10 mouse cellular contexts compared by ENCODE assay signal in the genomic region with DNA sequence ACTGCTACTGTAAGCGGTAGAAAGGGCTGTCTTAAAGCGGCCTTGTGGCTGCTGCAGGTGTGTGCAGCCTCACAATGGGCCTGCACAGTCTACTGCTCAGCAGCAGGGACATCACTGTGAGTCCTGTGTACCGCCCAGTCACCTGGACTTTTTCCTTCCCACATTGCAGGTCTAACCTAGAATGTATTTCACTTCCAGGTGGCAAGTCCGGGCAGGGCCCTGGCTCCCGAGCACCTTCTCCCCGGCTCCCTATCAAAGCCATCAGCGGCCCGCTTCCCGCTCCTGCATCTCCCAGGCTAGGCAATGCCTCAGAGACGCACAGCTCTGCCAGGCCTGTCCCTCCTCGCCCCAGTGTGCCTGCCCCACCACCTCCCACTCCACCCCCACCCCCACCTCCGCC. TPM values are rescaled to one million over a fixed set of nuclear protein-coding genes. Genes with fewer than 3 reads are reported as not detected.
DNase-seq lines count a peak whose midpoint lies in the region; ATAC-seq lines count a peak whose summit lies in the region.
"Had no signal": no experiment of that assay in that cellular context is flagged by ENCODE, and none has a peak within 500 bp of the region (broad histone marks: within the 10 kb centered on the region; RNA-seq: fewer than 3 reads in every experiment).

No protein-coding gene starts in this region.

- no peak for DNase-seq in kidney, adult 8-10 months
- peak; percentile 29 for DNase-seq in R1 (ENCODE audit: low read depth, low spot score)
- DNase-seq in midbrain, embryonic 11.5 days (ENCODE audit: low spot score, missing footprints): peak; percentile 87
- DNase-seq in yolk sac, embryonic 10.5 days (ENCODE audit: low spot score): no peak
- no peak for DNase-seq in adrenal gland, postnatal 36 days
- DNase-seq in left cerebral cortex, adult 18-20 months (ENCODE audit: low spot score in 2 of 2): no peak

- no peak overlapping the region for H3K9ac ChIP-seq in kidney, embryonic 16.5 days (replicated peaks; ENCODE audit: low read length)
- H3K9ac ChIP-seq in forebrain, embryonic 16.5 days (replicated peaks; ENCODE audit: low read depth, low read length): peak overlapping the region; percentile 12
- H3K9ac ChIP-seq in midbrain, embryonic 11.5 days (ENCODE audit: low read length): peak overlapping the region; percentile 30; the same call in 1 of the 2 replicates

- H3K27me3 ChIP-seq in kidney, embryonic 16.5 days (ENCODE audit: insufficient read depth, low read length): peaks cover 9% of the 10 kb centered on the region
- no peaks in the 10 kb centered on the region for H3K27me3 ChIP-seq in forebrain, embryonic 16.5 days (replicated peaks; ENCODE audit: control insufficient read depth, insufficient read depth, low read length)
- H3K27me3 ChIP-seq in midbrain, embryonic 11.5 days (ENCODE audit: control insufficient read depth, insufficient read depth, low read length): no peaks in the 10 kb centered on the region; the same call in 1 of the 2 replicates

- peak; percentile 78 for ATAC-seq in kidney, embryonic 16.5 days (ENCODE audit: low FRiP score, low TSS enrichment)
- ATAC-seq in forebrain, embryonic 16.5 days: peak; percentile 63
- peak; percentile 65; the same call in 1 of the 2 replicates for ATAC-seq in midbrain, embryonic 11.5 days (ENCODE audit: low FRiP score)

- H3K4me3 ChIP-seq in kidney, embryonic 16.5 days (ENCODE audit: low read length): peak overlapping the region; percentile 29
- H3K4me3 ChIP-seq in forebrain, embryonic 16.5 days (replicated peaks; ENCODE audit: low read length): peak overlapping the region; percentile 18
- peak overlapping the region; percentile 32 for H3K4me3 ChIP-seq in midbrain, embryonic 11.5 days (ENCODE audit: low read depth, low read length)
- H3K4me3 ChIP-seq: myocyte had no signal

- 15% methylated on average over 11 of the region's 12 CpGs for WGBS in kidney, embryonic 16.5 days
- 20% methylated on average over 12 of the region's 12 CpGs for WGBS in forebrain, embryonic 16.5 days
- 12% methylated on average over 12 of the region's 12 CpGs for WGBS in midbrain, embryonic 11.5 days

- H3K36me3 ChIP-seq in kidney, embryonic 16.5 days (ENCODE audit: insufficient read depth, low read length): no peaks in the 10 kb centered on the region
- no peaks in the 10 kb centered on the region for H3K36me3 ChIP-seq in forebrain, embryonic 16.5 days (ENCODE audit: control insufficient read depth, insufficient read depth)
- no peaks in the 10 kb centered on the region for H3K36me3 ChIP-seq in midbrain, embryonic 11.5 days (ENCODE audit: control insufficient read depth, insufficient read depth, low read length)

- peak overlapping the region; percentile 46; the same call in 1 of the 2 replicates for H3K27ac ChIP-seq in kidney, embryonic 16.5 days (ENCODE audit: low read length)
- H3K27ac ChIP-seq in forebrain, embryonic 16.5 days (ENCODE audit: low read length): no peak overlapping the region
- no peak overlapping the region for H3K27ac ChIP-seq in midbrain, embryonic 11.5 days (ENCODE audit: low read depth, low read length)

- H3K4me2 ChIP-seq in kidney, embryonic 16.5 days (replicated peaks; ENCODE audit: low read depth, low read length): peak overlapping the region; percentile 62
- peak overlapping the region; percentile 43 for H3K4me2 ChIP-seq in forebrain, embryonic 16.5 days (ENCODE audit: low read length)
- H3K4me2 ChIP-seq in midbrain, embryonic 11.5 days: peak overlapping the region; percentile 56

- H3K4me1 ChIP-seq in kidney, embryonic 16.5 days (ENCODE audit: insufficient read depth, low read length): peaks cover 15% of the 10 kb centered on the region
- H3K4me1 ChIP-seq in forebrain, embryonic 16.5 days (replicated peaks; ENCODE audit: control insufficient read depth, insufficient read depth, low read length): peaks cover 10% of the 10 kb centered on the region
- peaks cover 7% of the 10 kb centered on the region for H3K4me1 ChIP-seq in midbrain, embryonic 11.5 days (ENCODE audit: control insufficient read depth, insufficient read depth, low read length)

- H3K9me3 ChIP-seq in kidney, embryonic 16.5 days (ENCODE audit: low read length): no peaks in the 10 kb centered on the region
- no peaks in the 10 kb centered on the region for H3K9me3 ChIP-seq in forebrain, embryonic 16.5 days (ENCODE audit: control insufficient read depth, low read length)
- no peaks in the 10 kb centered on the region for H3K9me3 ChIP-seq in midbrain, embryonic 11.5 days (ENCODE audit: control insufficient read depth, low read length)

RNA-seq across cellular contexts. Expression of a gene that starts 55.6 kb away (rescaled TPM):
- polyA plus RNA-seq in kidney, embryonic 16.5 days (2015; fragmentation: Nextera tagmentation; extraction: Ambion mirVana): 3.1 and 3.2 TPM in 2 replicates
- polyA plus RNA-seq in forebrain, embryonic 16.5 days (2015; fragmentation: Nextera tagmentation; extraction: Ambion mirVana): 3.9 and 5.5 TPM in 2 replicates
- 0.50 and 0.55 TPM in 2 replicates for polyA plus RNA-seq in midbrain, embryonic 11.5 days (2014; fragmentation: Nextera tagmentation; extraction: Ambion mirVana)
- total RNA-seq in adrenal gland, postnatal 36 days (2021): 1 to 10 TPM in 1 of 2 experiments, under 1 TPM in 1; 0.99 to 1.4 TPM
- 10 to 100 TPM; 73.0 to 85.6 TPM for total RNA-seq in left cerebral cortex, adult 18-20 months (2021)
- total RNA-seq: MEL had no signal

Comparison
In these comparisons a context has a peak if more than half of its experiments do, and no peak if none do; other contexts are left out.
1. DNase-seq: peak in R1 (single experiment) and midbrain, embryonic 11.5 days (single experiment); none in kidney, adult 8-10 months (0 of 2), yolk sac, embryonic 10.5 days (single experiment), adrenal gland, postnatal 36 days (0 of 2) and left cerebral cortex, adult 18-20 months (0 of 2).
2. Peak in every context shown above with its lines, with median percentiles within 50 percentile points of each other: ATAC-seq, H3K4me2 ChIP-seq and H3K4me3 ChIP-seq.